Mouse (Mus musculus) embryonic facial prominence, embryonic 12.5 days (tissue): ENCODE measurements around the gene Bcas3. TPM values are rescaled to one million over a fixed set of nuclear protein-coding genes. Genes with fewer than 3 reads are reported as not detected.

ENCODE experiments used
- ATAC-seq: fragments of 200-750 bp; cut with Nextera tagmentation; 2 replicates; pipeline ENCODE4 v1.8.0; 2017; ENCODE audit not compliant: insufficient number of reproducible peaks, insufficient read depth, low FRiP score, low TSS enrichment
- H3K27ac ChIP-seq: fragments of 300-500 bp; sonication (generic); 2 replicates; pipeline ENCODE4 v1.5.1; 2016; ENCODE audit warnings: mild to moderate bottlenecking
- H3K27me3 ChIP-seq: fragments of 300-500 bp; sonication (generic); 2 replicates; pipeline ENCODE4 v1.6.1; 2016; ENCODE audit warnings: mild to moderate bottlenecking, moderate library complexity
- H3K36me3 ChIP-seq: fragments of 300-500 bp; sonication (generic); 2 replicates; pipeline ENCODE4 v1.6.1; 2016; ENCODE audit warnings: mild to moderate bottlenecking
- H3K4me1 ChIP-seq: fragments of 300-500 bp; sonication (generic); 2 replicates; pipeline ENCODE4 v1.6.1; 2016
- H3K4me2 ChIP-seq: fragments of 300-500 bp; sonication (generic); replicated peaks from 2 replicates; pipeline ENCODE4 v1.6.1; 2016; ENCODE audit warnings: mild to moderate bottlenecking, moderate library complexity
- H3K4me3 ChIP-seq: fragments of 300-500 bp; sonication (generic); 2 replicates; pipeline ENCODE4 v1.5.1; 2016; ENCODE audit warnings: mild to moderate bottlenecking
- H3K9ac ChIP-seq: fragments of 300-500 bp; sonication (generic); 2 replicates; pipeline ENCODE4 v1.6.1; 2016; ENCODE audit warnings: mild to moderate bottlenecking, moderate library complexity
- H3K9me3 ChIP-seq: fragments of 300-500 bp; sonication (generic); 2 replicates; pipeline ENCODE4 v1.6.1; 2016; ENCODE audit warnings: mild to moderate bottlenecking, moderate library complexity
- WGBS: fragments of 180-500 bp; shearing (Covaris S2); methylation state at CpG from one replicate; pipeline ENCODE4 v1.1.7; 2016; 5-methylcytosine and 5-hydroxymethylcytosine counted together
- polyA plus RNA-seq: library from polyadenylated mRNA; unstranded; fragments of >200 nt; fragmentation: Nextera tagmentation; extraction: Ambion mirVana; gene quantifications from 2 replicates; pipeline ENCODE4 v1.2.1, GENCODE M21; 2016

Bcas3 gene
- polyA plus RNA-seq, 1 experiment from 2014 or later: 28.7 TPM

GRCm38 (mm10) chr11:85837648-85838423 lies 484.9 kb downstream of the Bcas3 start:
- H3K4me3 ChIP-seq: peak overlapping the region; percentile 54
- H3K9ac ChIP-seq: peak overlapping the region; percentile 99
- peak overlapping the region; percentile 72 for H3K4me2 ChIP-seq
- H3K4me1 ChIP-seq: peaks cover 22% of the 10 kb centered on the region; the same call in 1 of the 2 replicates
- under 1% methylated on average over 64 of the region's 67 CpGs for WGBS
- H3K9me3 ChIP-seq: no peaks in the 10 kb centered on the region
- peak overlapping the region; percentile 98 for H3K27ac ChIP-seq
- H3K36me3 ChIP-seq: peaks cover 25% of the 10 kb centered on the region
- peaks cover 39% of the 10 kb centered on the region for H3K27me3 ChIP-seq
- ATAC-seq: no peak

- ATAC-seq: no peak
Measured at GRCm38 (mm10) chr11:85838424-85839257, 485.7 kb downstream of the Bcas3 start.

GRCm38 (mm10) chr11:85839258-85840030 lies 486.5 kb downstream of the Bcas3 start:
- 8% methylated on average over 7 of the region's 7 CpGs for WGBS
- peak overlapping the region; percentile 98 for H3K27ac ChIP-seq
- no peak for ATAC-seq
- H3K9ac ChIP-seq: peak overlapping the region; percentile 99
- peak overlapping the region; percentile 72 for H3K4me2 ChIP-seq
- no peaks in the 10 kb centered on the region for H3K9me3 ChIP-seq
- H3K4me1 ChIP-seq: peaks cover 28% of the 10 kb centered on the region
- H3K4me3 ChIP-seq: peak overlapping the region; percentile 54
- H3K36me3 ChIP-seq: peaks cover 25% of the 10 kb centered on the region
- H3K27me3 ChIP-seq: peaks cover 39% of the 10 kb centered on the region

More at GRCm38 (mm10) chr11:85838424-85839257, 485.7 kb downstream of the Bcas3 start:
- H3K4me1 ChIP-seq: peaks cover 27% of the 10 kb centered on the region
- H3K4me2 ChIP-seq: peak overlapping the region; percentile 72
- WGBS: 10% methylated on average over 20 of the region's 20 CpGs
- peak overlapping the region; percentile 98 for H3K27ac ChIP-seq
- H3K9ac ChIP-seq: peak overlapping the region; percentile 99
- peaks cover 39% of the 10 kb centered on the region for H3K27me3 ChIP-seq
- H3K36me3 ChIP-seq: peaks cover 25% of the 10 kb centered on the region
- peak overlapping the region; percentile 54 for H3K4me3 ChIP-seq
- no peaks in the 10 kb centered on the region for H3K9me3 ChIP-seq

GRCm38 (mm10) chr11:85840031-85840802 lies 487.2 kb downstream of the Bcas3 start:
- Histone ChIP-seq H3K27ac (peak overlapping the region; percentile 98), H3K9ac (peak overlapping the region; percentile 99), H3K27me3 (peaks cover 45% of the 10 kb centered on the region), H3K36me3 (peaks cover 25% of the 10 kb centered on the region), H3K9me3 (no peaks in the 10 kb centered on the region), H3K4me2 (peak overlapping the region; percentile 72), H3K4me1 (peaks cover 34% of the 10 kb centered on the region), H3K4me3 (peak overlapping the region; percentile 54)
- 4% methylated on average over 27 of the region's 27 CpGs for WGBS
- ATAC-seq: no peak

- peak overlapping the region; percentile 99 for H3K9ac ChIP-seq
- H3K9me3 ChIP-seq: no peaks in the 10 kb centered on the region
- peak overlapping the region; percentile 72 for H3K4me2 ChIP-seq
- H3K27ac ChIP-seq: peak overlapping the region; percentile 98
- peaks cover 34% of the 10 kb centered on the region for H3K4me1 ChIP-seq
- H3K4me3 ChIP-seq: peak overlapping the region; percentile 54
- WGBS: 3% methylated on average over 21 of the region's 21 CpGs
- peaks cover 23% of the 10 kb centered on the region for H3K36me3 ChIP-seq
- peaks cover 44% of the 10 kb centered on the region for H3K27me3 ChIP-seq
- no peak for ATAC-seq
Measured at GRCm38 (mm10) chr11:85840803-85841145, 487.8 kb downstream of the Bcas3 start.

GRCm38 (mm10) chr11:85841211-85841681 lies 488.3 kb downstream of the Bcas3 start:
- H3K9me3 ChIP-seq: no peaks in the 10 kb centered on the region
- H3K4me2 ChIP-seq: peak overlapping the region; percentile 72
- peak overlapping the region; percentile 54 for H3K4me3 ChIP-seq
- ATAC-seq: no peak
- peaks cover 34% of the 10 kb centered on the region for H3K4me1 ChIP-seq
- peak overlapping the region; percentile 99 for H3K9ac ChIP-seq
- peaks cover 19% of the 10 kb centered on the region for H3K36me3 ChIP-seq
- peak overlapping the region; percentile 98 for H3K27ac ChIP-seq
- peaks cover 40% of the 10 kb centered on the region for H3K27me3 ChIP-seq
- WGBS: 6% methylated on average over 8 of the region's 8 CpGs

GRCm38 (mm10) chr11:85841980-85842379 lies 489.0 kb downstream of the Bcas3 start:
- peak overlapping the region; percentile 98 for H3K27ac ChIP-seq
- H3K4me2 ChIP-seq: peak overlapping the region; percentile 72
- H3K9ac ChIP-seq: peak overlapping the region; percentile 99
- H3K4me3 ChIP-seq: peak overlapping the region; percentile 54
- ATAC-seq: peak; percentile 19
- H3K27me3 ChIP-seq: peaks cover 37% of the 10 kb centered on the region
- no peaks in the 10 kb centered on the region for H3K9me3 ChIP-seq
- H3K36me3 ChIP-seq: peaks cover 18% of the 10 kb centered on the region
- peaks cover 31% of the 10 kb centered on the region for H3K4me1 ChIP-seq
- WGBS: 0% methylated on average over 31 of the region's 32 CpGs

GRCm38 (mm10) chr11:85842596-85843346 lies 489.8 kb downstream of the Bcas3 start:
- H3K36me3 ChIP-seq: peaks cover 11% of the 10 kb centered on the region
- peaks cover 34% of the 10 kb centered on the region for H3K27me3 ChIP-seq
- peaks cover 24% of the 10 kb centered on the region for H3K4me1 ChIP-seq
- H3K9ac ChIP-seq: peak overlapping the region; percentile 99
- H3K9me3 ChIP-seq: no peaks in the 10 kb centered on the region
- peak overlapping the region; percentile 98 for H3K27ac ChIP-seq
- 5% methylated on average over 24 of the region's 24 CpGs for WGBS
- H3K4me3 ChIP-seq: peak overlapping the region; percentile 54
- peak overlapping the region; percentile 72 for H3K4me2 ChIP-seq
- ATAC-seq: no peak

GRCm38 (mm10) chr11:85843347-85843692 lies 490.4 kb downstream of the Bcas3 start:
- Histone ChIP-seq H3K4me1 (peaks cover 23% of the 10 kb centered on the region), H3K36me3 (peaks cover 5% of the 10 kb centered on the region; the same call in 1 of the 2 replicates), H3K9me3 (no peaks in the 10 kb centered on the region), H3K9ac (peak overlapping the region; percentile 99), H3K27ac (peak overlapping the region; percentile 98), H3K4me3 (peak overlapping the region; percentile 54), H3K4me2 (peak overlapping the region; percentile 72), H3K27me3 (peaks cover 29% of the 10 kb centered on the region)
- WGBS: under 1% methylated on average over 18 of the region's 18 CpGs
- peak; percentile 55 for ATAC-seq
